ENCODE assay signal across 8 mouse cellular contexts in genomic region chr10:117375163-117375562, GRCm38 (mm10). TPM values are rescaled to one million over a fixed set of nuclear protein-coding genes. Genes with fewer than 3 reads are reported as not detected.
DNase-seq lines count a peak whose midpoint lies in the region; ATAC-seq and TF ChIP-seq lines count a peak whose summit lies in the region.

No protein-coding gene starts in this region.

- H3K4me1 ChIP-seq in embryonic facial prominence, embryonic 11.5 days (ENCODE audit: control insufficient read depth, insufficient read depth, low read length): no peaks in the 10 kb centered on the region
- H3K4me1 ChIP-seq in limb, embryonic 10.5 days: peaks cover 8% of the 10 kb centered on the region
- peaks cover 24% of the 10 kb centered on the region for H3K4me1 ChIP-seq in neural tube, embryonic 15.5 days

- ATAC-seq in embryonic facial prominence, embryonic 11.5 days (replicated peaks; ENCODE audit: insufficient number of reproducible peaks, low FRiP score, low TSS enrichment, low read depth): no peak
- no peak for ATAC-seq in neural tube, embryonic 15.5 days (ENCODE audit: low FRiP score)
- no peak for ATAC-seq in cerebellum, adult (ENCODE audit: insufficient number of reproducible peaks, low FRiP score, low TSS enrichment)

- peak overlapping the region; percentile 52 for H3K4me2 ChIP-seq in embryonic facial prominence, embryonic 11.5 days (ENCODE audit: low read depth, low read length)
- H3K4me2 ChIP-seq in neural tube, embryonic 15.5 days: peak overlapping the region; percentile 66

- TF ChIP-seq CTCF in layer of hippocampus, adult 2 months (conservative IDR thresholded peaks at IDR 0.05): no peak

- no peaks in the 10 kb centered on the region for H3K27me3 ChIP-seq in embryonic facial prominence, embryonic 11.5 days (ENCODE audit: control insufficient read depth, insufficient read depth, low read length)
- no peaks in the 10 kb centered on the region for H3K27me3 ChIP-seq in limb, embryonic 10.5 days (ENCODE audit: low read depth, poor library complexity, severe bottlenecking)
- no peaks in the 10 kb centered on the region for H3K27me3 ChIP-seq in neural tube, embryonic 15.5 days (replicated peaks)

- WGBS in embryonic facial prominence, embryonic 11.5 days: 29% methylated on average over 10 of the region's 10 CpGs
- WGBS in limb, embryonic 10.5 days: 29% methylated on average over 10 of the region's 10 CpGs
- 23% methylated on average over 10 of the region's 10 CpGs for WGBS in neural tube, embryonic 15.5 days

- H3K4me3 ChIP-seq in layer of hippocampus, adult 2 months: peak overlapping the region; percentile 66
- peak overlapping the region; percentile 100 for H3K4me3 ChIP-seq in embryonic facial prominence, embryonic 11.5 days (ENCODE audit: low read depth, low read length)
- peak overlapping the region; percentile 88 for H3K4me3 ChIP-seq in limb, embryonic 10.5 days
- peak overlapping the region; percentile 67 for H3K4me3 ChIP-seq in neural tube, embryonic 15.5 days (replicated peaks)

- peak overlapping the region; percentile 97; the same call in 1 of the 2 replicates for H3K27ac ChIP-seq in layer of hippocampus, adult 2 months
- no peak overlapping the region for H3K27ac ChIP-seq in embryonic facial prominence, embryonic 11.5 days (replicated peaks; ENCODE audit: low read depth, low read length)
- H3K27ac ChIP-seq in limb, embryonic 10.5 days: peak overlapping the region; percentile 99
- peak overlapping the region; percentile 92; the same call in 1 of the 2 replicates for H3K27ac ChIP-seq in neural tube, embryonic 15.5 days (replicated peaks)

- no peaks in the 10 kb centered on the region for H3K9me3 ChIP-seq in embryonic facial prominence, embryonic 11.5 days (replicated peaks; ENCODE audit: control insufficient read depth, low read length)
- no peaks in the 10 kb centered on the region for H3K9me3 ChIP-seq in limb, embryonic 10.5 days (replicated peaks)
- H3K9me3 ChIP-seq in neural tube, embryonic 15.5 days (replicated peaks): no peaks in the 10 kb centered on the region

- no peaks in the 10 kb centered on the region for H3K36me3 ChIP-seq in embryonic facial prominence, embryonic 11.5 days (replicated peaks; ENCODE audit: control insufficient read depth, insufficient read depth, low read depth, low read length)
- peaks cover 12% of the 10 kb centered on the region; the same call in 1 of the 2 replicates for H3K36me3 ChIP-seq in limb, embryonic 10.5 days
- H3K36me3 ChIP-seq in neural tube, embryonic 15.5 days: no peaks in the 10 kb centered on the region

- DNase-seq in layer of hippocampus, adult 2 months (ENCODE audit: low spot score in 2 of 2): no peak
- DNase-seq in layer of hippocampus, adult 11-12 months (ENCODE audit: low spot score): no peak
- DNase-seq in embryonic facial prominence, embryonic 11.5 days (ENCODE audit: low spot score): peak; percentile 38
- DNase-seq in limb, embryonic 10.5 days (ENCODE audit: low spot score): no peak
- no peak for DNase-seq in spleen, postnatal 36 days (ENCODE audit: low spot score in 2 of 2)
- DNase-seq in layer of hippocampus, postnatal 36 days: no peak

- H3K9ac ChIP-seq in embryonic facial prominence, embryonic 11.5 days (replicated peaks; ENCODE audit: low read length): 0 out of 2 replicates have a peak overlapping the region, but pooled peaks have one; percentile 28
- H3K9ac ChIP-seq in neural tube, embryonic 15.5 days (replicated peaks): peak overlapping the region; percentile 96; the same call in 1 of the 2 replicates

RNA-seq across cellular contexts. Expression of gene Cpsf6, which starts 4.7 kb away (rescaled TPM):
- 100 to 1,000 TPM; 111 to 116 TPM for total RNA-seq in layer of hippocampus, adult 2 months (2021)
- polyA plus RNA-seq in embryonic facial prominence, embryonic 11.5 days (2014; fragmentation: Nextera tagmentation; extraction: Ambion mirVana): 212 and 223 TPM in 2 replicates
- polyA plus RNA-seq in limb, embryonic 10.5 days (2016; fragmentation: Nextera tagmentation; extraction: Ambion mirVana): 230 and 235 TPM in 2 replicates
- polyA plus RNA-seq in neural tube, embryonic 15.5 days (2015; fragmentation: Nextera tagmentation; extraction: Ambion mirVana): 126 and 133 TPM in 2 replicates
- total RNA-seq in layer of hippocampus, postnatal 36 days (2021): 100 to 1,000 TPM; 119 TPM
